Mouse (Mus musculus): ENCODE measurements at regions not wholly inside any gene's neighbourhood (a gene's known extent, or its start where the extent isn't known, plus 50 kb on each side); places are given as distances from the start of the nearest gene placed in this dataset.

DNA sequence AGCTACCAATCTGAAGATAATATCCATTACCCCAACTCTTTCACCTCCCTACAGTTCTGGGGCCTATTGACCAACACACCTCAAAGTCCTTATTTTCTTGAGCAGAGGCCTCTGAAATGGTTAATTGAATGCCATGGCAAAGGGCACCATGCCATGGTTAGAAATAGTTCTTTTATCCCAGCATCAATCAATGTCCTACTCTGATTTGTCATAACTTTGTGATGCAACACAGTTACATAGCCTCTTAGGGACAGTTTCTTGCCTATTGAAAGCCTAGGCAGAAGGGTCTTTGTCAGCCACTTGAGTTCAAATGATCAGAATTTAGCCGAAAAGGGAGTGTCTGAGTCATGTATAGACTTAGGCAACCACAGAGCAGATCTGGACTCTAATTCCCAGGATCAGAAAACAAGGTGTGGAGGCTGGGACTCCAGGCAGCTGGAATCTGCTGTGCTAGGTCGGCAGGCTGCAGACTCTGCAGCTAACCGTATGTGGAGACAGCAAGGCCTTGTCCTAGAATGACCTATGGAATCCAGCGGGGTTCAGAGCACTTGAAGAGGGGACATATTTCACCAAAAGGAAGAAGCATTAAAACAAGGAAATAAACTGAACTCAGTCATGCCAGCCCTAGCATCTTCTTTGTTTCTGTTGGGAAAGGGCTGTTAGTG lies 368.1 kb downstream of the Cog6 start:
- peaks cover 42% of the 10 kb centered on the region for H3K4me1 ChIP-seq
- no peaks in the 10 kb centered on the region for H3K36me3 ChIP-seq
- H3K27ac ChIP-seq: no peak overlapping the region
- 81% methylated on average over 4 of the region's 4 CpGs for WGBS
- H3K27me3 ChIP-seq: peaks cover 10% of the 10 kb centered on the region
- H3K9ac ChIP-seq: no peak overlapping the region
- H3K4me2 ChIP-seq: no peak overlapping the region
- no peak overlapping the region for H3K4me3 ChIP-seq
- no peaks in the 10 kb centered on the region for H3K9me3 ChIP-seq
- no peak for ATAC-seq (ENCODE audit: insufficient number of reproducible peaks, insufficient read depth, low FRiP score, low TSS enrichment, low read depth)

DNA sequence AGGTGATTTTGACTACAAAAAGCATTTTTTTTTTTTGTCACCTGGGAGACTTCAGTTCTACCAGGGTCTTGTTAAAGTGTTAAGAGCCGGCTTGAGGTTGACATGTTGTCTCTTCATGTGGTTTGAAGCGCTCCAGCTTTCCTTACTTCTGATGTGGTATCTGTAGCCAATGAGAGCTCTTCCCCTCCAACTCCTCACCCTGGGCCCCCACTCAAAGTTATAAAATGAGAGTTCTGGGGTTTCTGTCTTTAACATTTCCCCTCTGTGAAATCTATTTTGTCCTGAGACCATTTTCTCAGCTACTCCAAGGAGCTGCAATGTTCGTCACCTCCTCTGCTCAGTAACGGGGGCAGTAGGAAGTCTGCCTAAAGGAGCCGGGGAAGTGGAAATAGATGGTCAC lies 369.1 kb downstream of the Cog6 start:
- Histone ChIP-seq H3K4me2 (no peak overlapping the region), H3K4me3 (no peak overlapping the region), H3K27me3 (peaks cover 13% of the 10 kb centered on the region), H3K4me1 (peaks cover 52% of the 10 kb centered on the region), H3K27ac (no peak overlapping the region), H3K9ac (no peak overlapping the region), H3K9me3 (no peaks in the 10 kb centered on the region), H3K36me3 (no peaks in the 10 kb centered on the region)
- no peak for ATAC-seq (ENCODE audit: insufficient number of reproducible peaks, insufficient read depth, low FRiP score, low TSS enrichment, low read depth)
- WGBS: 91% methylated on average over 5 of the region's 5 CpGs

DNA sequence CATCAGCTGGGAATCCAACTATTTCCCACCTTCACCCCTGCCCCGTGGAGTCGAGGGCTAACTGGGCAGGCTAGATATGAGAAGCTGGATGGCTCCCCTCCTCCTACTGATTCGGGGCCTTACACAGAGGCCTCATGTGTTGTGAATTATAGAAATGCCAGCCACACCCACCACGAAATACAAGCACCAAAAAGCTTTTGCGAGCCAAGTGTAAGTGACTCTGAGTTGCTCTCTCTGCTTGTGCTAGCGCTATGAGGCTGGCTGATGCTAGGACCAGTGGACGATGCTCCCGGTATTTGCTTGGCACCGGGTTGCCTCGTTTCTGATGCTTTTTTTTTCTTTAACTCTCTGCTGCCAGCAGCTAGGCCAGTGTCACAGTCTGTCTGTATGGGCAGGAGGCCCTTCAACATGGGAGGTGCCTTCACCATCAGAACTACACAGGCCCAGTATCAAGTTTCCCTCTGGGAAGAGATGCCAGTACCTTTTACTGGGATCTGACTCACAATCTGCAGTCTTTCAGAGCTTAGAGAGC lies 369.8 kb downstream of the Cog6 start:
- no peak for ATAC-seq (ENCODE audit: insufficient number of reproducible peaks, insufficient read depth, low FRiP score, low TSS enrichment, low read depth)
- WGBS: 20% methylated on average over 10 of the region's 10 CpGs
- no peaks in the 10 kb centered on the region for H3K9me3 ChIP-seq
- H3K4me3 ChIP-seq: no peak overlapping the region
- peak overlapping the region; percentile 52 for H3K27ac ChIP-seq
- 0 out of 2 replicates have a peak overlapping the region, but pooled peaks have one; percentile 10 for H3K4me2 ChIP-seq
- H3K27me3 ChIP-seq: peaks cover 17% of the 10 kb centered on the region
- H3K36me3 ChIP-seq: no peaks in the 10 kb centered on the region
- no peak overlapping the region for H3K9ac ChIP-seq
- H3K4me1 ChIP-seq: peaks cover 53% of the 10 kb centered on the region

DNA sequence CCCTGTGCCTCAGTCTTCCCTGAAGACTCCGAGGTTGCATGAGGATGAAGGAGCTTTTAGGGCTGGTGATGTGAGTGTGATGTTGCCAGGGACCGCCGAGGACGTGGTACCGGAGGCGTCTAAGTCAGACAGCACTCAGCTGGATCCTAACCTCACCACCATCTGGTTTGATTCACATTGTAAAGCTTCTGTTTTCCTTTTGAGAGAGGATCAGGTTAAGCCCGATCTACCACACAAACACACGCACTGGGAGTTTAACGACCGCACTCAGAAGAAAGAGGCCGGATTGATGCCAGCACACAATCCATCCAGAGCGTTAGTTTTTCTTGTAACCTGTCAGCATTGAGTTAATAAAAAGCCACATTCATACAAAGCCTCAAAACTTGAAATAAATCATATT lies 371.9 kb downstream of the Cog6 start:
- Histone ChIP-seq H3K4me1 (peaks cover 61% of the 10 kb centered on the region), H3K9me3 (no peaks in the 10 kb centered on the region), H3K27ac (no peak overlapping the region), H3K36me3 (no peaks in the 10 kb centered on the region), H3K27me3 (peaks cover 26% of the 10 kb centered on the region), H3K4me3 (no peak overlapping the region), H3K4me2 (no peak overlapping the region), H3K9ac (no peak overlapping the region)
- WGBS: 19% methylated on average over 12 of the region's 12 CpGs
- ATAC-seq (ENCODE audit: insufficient number of reproducible peaks, insufficient read depth, low FRiP score, low TSS enrichment, low read depth): no peak

DNA sequence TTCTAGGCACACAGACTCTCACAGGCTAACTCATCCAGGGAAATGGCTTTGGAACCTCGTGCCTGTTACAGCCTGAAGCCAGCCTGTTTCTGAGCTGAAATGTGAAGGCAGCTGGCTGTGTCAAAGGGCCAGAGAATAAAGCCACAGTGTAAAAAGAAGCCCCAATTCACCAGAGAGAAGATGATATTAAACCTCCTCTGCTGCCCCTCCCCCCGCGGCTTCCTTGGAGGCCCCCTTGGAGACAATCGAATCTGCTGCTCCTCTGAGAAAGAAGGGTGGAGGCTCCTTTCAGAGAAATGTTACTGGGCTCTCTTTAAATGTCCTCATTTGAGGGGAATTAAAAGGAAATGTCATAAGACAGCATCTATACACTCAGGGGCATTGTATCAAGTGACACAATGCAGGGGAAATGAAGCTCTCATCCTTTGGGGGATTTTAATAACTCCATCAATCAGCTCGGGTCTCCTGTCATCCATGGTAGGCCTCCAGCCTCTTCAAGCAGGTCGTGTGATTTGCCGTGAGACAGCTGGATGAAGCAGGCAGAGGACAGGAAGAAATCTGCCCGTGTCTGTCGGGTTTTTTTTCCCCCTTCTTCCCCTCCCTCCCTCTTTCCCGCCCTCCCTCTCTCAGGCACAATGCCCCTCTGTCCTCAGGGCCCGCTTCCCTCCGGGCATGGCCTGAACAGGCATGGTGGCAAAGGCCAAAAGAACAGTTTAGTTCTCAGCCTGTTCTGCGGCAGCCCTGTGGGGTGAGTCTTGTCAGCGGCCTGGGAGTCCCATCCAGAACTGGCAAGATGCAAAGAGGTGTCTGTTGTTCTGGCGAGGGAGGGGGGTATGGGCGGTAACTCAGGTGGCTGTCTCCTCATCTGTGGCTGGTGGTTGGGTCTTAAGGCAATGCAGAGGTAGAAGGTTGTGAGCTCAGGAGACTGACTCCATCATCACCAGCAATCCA lies 372.6 kb downstream of the Cog6 start:
- Histone ChIP-seq H3K4me2 (no peak overlapping the region), H3K27me3 (peaks cover 26% of the 10 kb centered on the region), H3K9me3 (no peaks in the 10 kb centered on the region), H3K9ac (no peak overlapping the region), H3K36me3 (no peaks in the 10 kb centered on the region), H3K27ac (peak overlapping the region; percentile 13; the same call in 1 of the 2 replicates), H3K4me3 (no peak overlapping the region), H3K4me1 (peaks cover 61% of the 10 kb centered on the region)
- 11% methylated on average over 16 of the region's 16 CpGs for WGBS
- peak; percentile 56; the same call in 1 of the 2 replicates for ATAC-seq (ENCODE audit: insufficient number of reproducible peaks, insufficient read depth, low FRiP score, low TSS enrichment, low read depth)

DNA sequence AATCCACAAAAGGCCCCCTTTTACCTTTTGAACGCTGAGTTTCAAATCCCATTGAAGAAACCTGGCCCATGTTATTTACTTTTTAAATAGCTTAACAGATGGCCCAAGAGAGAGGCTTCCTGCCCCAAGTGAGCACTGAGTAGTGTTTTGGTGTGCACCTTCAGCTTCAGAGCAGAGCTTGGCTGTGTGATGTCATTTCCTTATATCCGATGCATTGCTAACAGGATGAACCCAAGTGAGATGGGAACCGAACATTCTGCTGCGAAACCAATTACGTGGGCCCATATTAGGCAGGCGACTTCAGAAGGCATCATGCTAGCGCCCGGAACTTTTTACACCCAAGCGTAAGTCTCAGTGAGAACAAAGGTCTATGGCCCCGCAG lies 373.2 kb downstream of the Cog6 start:
- H3K4me1 ChIP-seq: peaks cover 61% of the 10 kb centered on the region
- H3K4me2 ChIP-seq: no peak overlapping the region
- ATAC-seq (ENCODE audit: insufficient number of reproducible peaks, insufficient read depth, low FRiP score, low TSS enrichment, low read depth): no peak
- H3K36me3 ChIP-seq: no peaks in the 10 kb centered on the region
- no peak overlapping the region for H3K9ac ChIP-seq
- H3K27ac ChIP-seq: peak overlapping the region; percentile 13; the same call in 1 of the 2 replicates
- no peaks in the 10 kb centered on the region for H3K9me3 ChIP-seq
- 72% methylated on average over 10 of the region's 10 CpGs for WGBS
- peaks cover 26% of the 10 kb centered on the region for H3K27me3 ChIP-seq
- no peak overlapping the region for H3K4me3 ChIP-seq

DNA sequence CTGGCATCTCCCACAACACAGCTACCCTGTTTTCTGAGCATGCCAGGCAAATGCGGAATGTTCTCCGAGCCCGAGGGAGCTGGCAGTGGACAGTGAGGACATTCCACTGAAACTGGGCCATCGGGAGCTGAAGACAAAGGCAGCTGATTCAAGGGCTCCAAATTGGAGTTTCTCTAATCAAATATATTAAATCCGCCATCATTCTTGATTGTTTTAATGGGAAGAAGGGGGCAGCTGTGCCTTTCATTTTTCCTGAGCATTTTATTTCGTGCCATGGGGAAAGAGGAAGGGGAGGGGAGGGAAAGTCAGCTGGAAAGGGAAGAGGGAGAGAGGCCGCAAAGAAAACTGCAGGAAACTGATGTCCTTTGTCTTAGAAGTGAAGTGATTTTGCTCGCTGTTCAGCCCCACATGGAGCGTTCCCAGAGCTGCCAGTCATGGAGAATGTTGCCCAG lies 373.9 kb downstream of the Cog6 start:
- H3K9ac ChIP-seq: no peak overlapping the region
- 55% methylated on average over 9 of the region's 9 CpGs for WGBS
- no peak overlapping the region for H3K27ac ChIP-seq

DNA sequence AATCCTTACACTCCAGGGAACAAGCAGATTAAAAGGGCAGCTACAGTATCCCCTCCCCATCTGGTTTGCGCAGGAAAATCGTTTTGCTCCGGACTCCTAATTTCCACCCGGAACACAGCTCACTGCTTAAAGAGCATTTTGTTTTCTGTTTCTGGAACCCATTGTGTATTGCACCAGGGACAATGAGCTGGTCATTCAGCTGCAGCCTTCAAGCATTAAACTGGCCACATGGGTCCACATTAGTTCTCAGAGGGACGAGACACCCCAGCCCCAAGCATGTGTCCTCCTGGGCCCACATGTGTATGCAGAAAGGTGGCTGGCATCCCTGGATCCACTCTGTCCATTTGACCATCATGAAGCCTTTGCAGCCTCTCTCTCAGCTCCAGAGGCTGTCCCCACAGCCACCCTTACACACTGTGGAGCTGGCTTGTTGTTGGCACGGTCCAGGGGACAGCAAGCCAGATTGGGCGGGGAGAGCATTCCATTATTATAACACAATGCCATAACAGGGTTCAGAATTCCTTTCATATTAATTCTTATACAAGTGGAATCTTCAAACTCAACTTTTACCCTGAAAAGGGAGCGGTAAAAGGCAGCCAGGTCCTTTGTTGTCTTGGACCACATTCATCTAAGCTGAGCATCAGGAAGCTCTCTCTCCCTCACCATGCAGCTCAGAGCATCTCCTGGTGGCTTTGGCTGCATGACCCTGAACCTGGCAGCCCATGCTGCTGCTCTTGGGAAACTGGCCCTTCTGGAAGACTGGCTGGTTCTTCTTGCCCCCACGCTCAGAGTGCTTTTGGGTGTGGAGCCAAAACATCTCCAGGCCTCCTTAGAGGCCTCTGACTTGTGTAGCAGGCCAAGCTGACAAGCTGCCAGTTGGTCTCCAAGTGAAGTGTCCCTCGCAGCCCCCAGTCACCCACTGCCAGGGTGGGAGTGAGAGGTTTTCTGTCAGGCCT lies 373.4 kb downstream of the Foxo1 start:
- H3K9me3 ChIP-seq: no peaks in the 10 kb centered on the region
- no peak overlapping the region for H3K4me2 ChIP-seq
- peaks cover 45% of the 10 kb centered on the region for H3K4me1 ChIP-seq
- H3K9ac ChIP-seq: no peak overlapping the region
- WGBS: 74% methylated on average over 10 of the region's 10 CpGs
- H3K4me3 ChIP-seq: no peak overlapping the region
- no peak overlapping the region; the same call in 1 of the 2 replicates for H3K27ac ChIP-seq
- ATAC-seq (ENCODE audit: insufficient number of reproducible peaks, insufficient read depth, low FRiP score, low TSS enrichment, low read depth): no peak
- H3K36me3 ChIP-seq: no peaks in the 10 kb centered on the region
- peaks cover 25% of the 10 kb centered on the region for H3K27me3 ChIP-seq

More for the DNA sequence above, 373.9 kb downstream of the Cog6 start:
- Histone ChIP-seq H3K4me2 (no peak overlapping the region), H3K4me3 (no peak overlapping the region), H3K9me3 (no peaks in the 10 kb centered on the region), H3K27me3 (peaks cover 22% of the 10 kb centered on the region), H3K36me3 (no peaks in the 10 kb centered on the region), H3K4me1 (peaks cover 60% of the 10 kb centered on the region)
- no peak for ATAC-seq (ENCODE audit: insufficient number of reproducible peaks, insufficient read depth, low FRiP score, low TSS enrichment, low read depth)

DNA sequence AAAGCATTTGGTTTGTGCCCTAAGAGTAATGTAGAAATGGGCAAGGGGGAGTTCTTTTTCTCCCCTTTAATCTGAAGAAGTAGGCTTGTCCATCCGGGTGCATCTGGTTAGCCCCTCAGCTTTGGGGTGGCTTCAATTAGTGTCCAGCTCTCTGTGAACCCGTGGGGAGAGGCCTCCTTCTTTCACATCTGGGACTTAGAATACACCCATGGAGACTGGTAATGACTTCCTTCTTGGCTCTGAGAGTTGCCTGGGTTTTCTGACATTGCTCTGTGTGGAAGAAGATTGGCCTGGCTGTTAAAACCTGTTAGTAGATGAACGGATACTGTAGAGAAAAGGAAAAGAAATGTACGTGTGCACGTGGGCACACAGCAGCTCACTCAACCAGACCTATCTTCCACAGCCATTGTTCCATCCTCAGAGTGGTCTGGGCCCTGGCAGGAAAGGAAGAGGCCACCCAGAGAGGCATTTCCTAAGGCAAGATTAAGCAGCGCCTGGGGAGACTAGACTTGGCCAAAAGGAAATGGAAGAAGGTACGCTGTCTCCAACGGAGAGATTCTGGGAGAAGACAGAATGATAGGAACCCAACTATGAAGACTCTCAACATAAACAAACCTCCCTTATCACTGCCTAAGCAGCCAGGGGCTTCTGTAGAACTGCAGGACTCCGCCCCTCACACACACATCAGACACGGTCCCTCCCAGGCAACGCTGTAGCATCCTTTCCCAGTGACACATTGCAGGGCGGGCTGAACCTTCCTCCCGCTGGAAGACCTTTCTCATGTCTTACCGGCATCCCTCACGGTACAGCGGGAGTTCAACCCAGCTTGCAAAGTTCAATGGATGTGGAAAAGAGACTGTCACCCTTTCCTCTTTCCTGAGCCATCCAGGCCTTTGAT lies 372.4 kb downstream of the Foxo1 start:
- Histone ChIP-seq H3K36me3 (no peaks in the 10 kb centered on the region), H3K9ac (no peak overlapping the region), H3K4me3 (no peak overlapping the region), H3K4me1 (peaks cover 44% of the 10 kb centered on the region), H3K27me3 (peaks cover 25% of the 10 kb centered on the region), H3K27ac (no peak overlapping the region), H3K4me2 (no peak overlapping the region), H3K9me3 (no peaks in the 10 kb centered on the region)
- ATAC-seq (ENCODE audit: insufficient number of reproducible peaks, insufficient read depth, low FRiP score, low TSS enrichment, low read depth): no peak
- 53% methylated on average over 16 of the region's 16 CpGs for WGBS

DNA sequence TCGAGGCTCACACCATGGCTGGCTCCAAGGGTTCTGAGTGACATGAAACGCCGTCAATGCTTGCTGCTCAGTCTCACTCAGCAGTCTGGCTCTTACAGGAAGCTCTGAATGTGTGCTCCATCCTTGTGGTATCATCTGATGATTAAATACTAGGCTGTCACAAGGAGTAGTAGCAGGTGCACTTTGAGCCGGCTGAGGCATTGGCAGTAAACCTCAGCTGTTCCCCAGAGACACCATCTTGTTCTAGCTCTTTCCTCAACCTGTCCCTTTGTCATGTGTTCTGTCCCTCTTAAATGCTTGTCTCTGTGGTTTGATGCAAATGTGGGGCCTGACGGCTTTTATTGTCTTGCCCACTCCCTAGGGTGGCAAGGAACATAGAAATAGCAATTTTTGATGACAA lies 370.7 kb downstream of the Foxo1 start:
- Histone ChIP-seq H3K4me1 (peaks cover 31% of the 10 kb centered on the region), H3K9me3 (no peaks in the 10 kb centered on the region), H3K36me3 (no peaks in the 10 kb centered on the region), H3K27me3 (peaks cover 18% of the 10 kb centered on the region), H3K4me2 (no peak overlapping the region), H3K4me3 (no peak overlapping the region), H3K27ac (no peak overlapping the region), H3K9ac (no peak overlapping the region)
- WGBS: 83% methylated on average over 5 of the region's 5 CpGs
- ATAC-seq (ENCODE audit: insufficient number of reproducible peaks, insufficient read depth, low FRiP score, low TSS enrichment, low read depth): no peak
